Mouse (Mus musculus): ENCODE measurements around the gene Naa60.
A peak's percentile ranks its signal among the peaks of the same experiment; 100 is the strongest.

Gene Naa60

GRCm38 (mm10) chr16:3885065-3885670 lies 13.0 kb downstream of the Naa60 start:
- no peak for DNase-seq (ENCODE audit: low read depth, low spot score)

GRCm38 (mm10) chr16:3891621-3892295 lies 19.6 kb downstream of the Naa60 start:
- DNase-seq (ENCODE audit: low read depth, low spot score): no peak

- no peak for DNase-seq (ENCODE audit: low read depth, low spot score)
Observed at GRCm38 (mm10) chr16:3893739-3894138, 21.6 kb downstream of the Naa60 start.

- DNase-seq (ENCODE audit: low read depth, low spot score): no peak
Observed at GRCm38 (mm10) chr16:3895173-3895792, 23.1 kb downstream of the Naa60 start.

- no peak for DNase-seq (ENCODE audit: low read depth, low spot score)
Observed at GRCm38 (mm10) chr16:3896046-3896445, 23.9 kb downstream of the Naa60 start.

GRCm38 (mm10) chr16:3896553-3896952 lies 24.4 kb downstream of the Naa60 start:
- no peak for DNase-seq (ENCODE audit: low read depth, low spot score)

- no peak for DNase-seq (ENCODE audit: low read depth, low spot score)
Observed at GRCm38 (mm10) chr16:3907471-3907870, 35.3 kb downstream of the Naa60 start.

GRCm38 (mm10) chr16:3908537-3909111 lies 36.4 kb downstream of the Naa60 start, which contains the start of the genes 1700037C18Rik and Cluap1:
Gene 1700037C18Rik (minus strand): TSS chr16:3908689.
Gene Cluap1 (plus strand): TSS chr16:3908801.
- peak; percentile 94 for DNase-seq (ENCODE audit: low read depth, low spot score)

GRCm38 (mm10) chr16:3909118-3909517 lies 36.9 kb downstream of the Naa60 start:
- no peak for DNase-seq (ENCODE audit: low read depth, low spot score)

- no peak for DNase-seq (ENCODE audit: low read depth, low spot score)
Observed at GRCm38 (mm10) chr16:3920756-3921155, 48.6 kb downstream of the Naa60 start.

GRCm38 (mm10) chr16:3923515-3923914 lies 51.3 kb downstream of the Naa60 start:
- DNase-seq (ENCODE audit: low read depth, low spot score): no peak

- no peak for DNase-seq (ENCODE audit: low read depth, low spot score)
Observed at GRCm38 (mm10) chr16:3923966-3924365, 51.8 kb downstream of the Naa60 start.

- DNase-seq (ENCODE audit: low read depth, low spot score): no peak
Observed at GRCm38 (mm10) chr16:3928582-3928981, 56.4 kb downstream of the Naa60 start.

GRCm38 (mm10) chr16:3929151-3929550 lies 57.0 kb downstream of the Naa60 start:
- peak; percentile 17 for DNase-seq (ENCODE audit: low read depth, low spot score)

GRCm38 (mm10) chr16:3933536-3933935 lies 61.4 kb downstream of the Naa60 start:
- DNase-seq (ENCODE audit: low read depth, low spot score): no peak

- no peak for DNase-seq (ENCODE audit: low read depth, low spot score)
Observed at GRCm38 (mm10) chr16:3934091-3934490, 61.9 kb downstream of the Naa60 start.

- no peak for DNase-seq (ENCODE audit: low read depth, low spot score)
Observed at GRCm38 (mm10) chr16:3934701-3935100, 62.5 kb downstream of the Naa60 start.

GRCm38 (mm10) chr16:3951141-3951540 lies 79.0 kb downstream of the Naa60 start:
- DNase-seq (ENCODE audit: low read depth, low spot score): no peak
